1 mouse cellular context compared by ENCODE assay signal in the genomic region with DNA sequence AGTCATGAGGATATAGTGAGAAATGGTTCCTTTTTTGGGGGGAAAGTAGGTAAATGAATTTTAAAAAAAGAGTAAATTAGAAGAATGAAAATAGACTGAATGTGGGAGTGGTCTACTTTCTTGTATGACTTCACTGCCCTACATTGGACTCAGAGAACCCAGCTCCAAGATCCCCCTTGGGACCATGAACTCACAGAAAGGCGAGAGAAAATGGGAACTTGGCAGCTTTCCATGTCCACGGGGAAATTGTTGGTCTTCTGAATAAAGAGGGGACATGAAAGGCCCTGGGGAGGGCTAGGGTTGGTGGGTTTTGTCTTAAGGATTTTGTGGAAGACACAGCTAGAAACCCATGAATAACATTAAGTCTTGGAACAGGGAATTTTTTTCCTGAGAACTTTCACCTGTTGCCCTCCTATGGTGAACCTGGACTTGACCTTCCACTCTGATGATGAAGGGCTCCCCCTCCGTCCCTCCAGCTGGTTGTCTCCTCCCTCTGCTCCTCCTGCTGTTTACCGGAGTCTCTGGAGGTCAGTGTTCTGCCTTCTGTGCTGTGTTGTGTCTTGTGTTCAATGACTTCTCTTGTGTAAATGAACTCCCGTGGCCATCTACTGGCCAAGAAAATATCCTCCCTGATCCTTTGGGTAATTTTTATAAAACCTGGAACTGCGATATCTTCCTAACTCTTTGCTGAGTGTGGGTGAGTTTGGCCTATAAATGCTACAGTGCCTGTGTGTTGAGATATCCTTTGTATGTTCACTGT.
TF ChIP-seq lines count a peak whose summit lies in the region.

No protein-coding gene starts in this region.

TF ChIP-seq in CH12.LX, 34 proteins besides CTCF, POLR2A, EP300 and RAD21 (continued from another document):
- TF ChIP-seq RCOR1 (conservative IDR thresholded peaks at IDR 0.05; ENCODE audit: low read depth, low read length), result no peak
TF ChIP-seq in CH12.LX: peak in this region for 1.
